Mouse (Mus musculus): Measurements from ENCODE around the gene Nsd2.

GRCm38 (mm10) chr5:33937230-33937629, 116.7 kb downstream of the Nsd2 start:
- no peak for TF ChIP-seq CTCF (IDR thresholded peaks at IDR 0.05; ENCODE audit: low read depth)
- TF ChIP-seq EP300 (IDR thresholded peaks at IDR 0.05; ENCODE audit: low read depth) = no peak

Data from liver, postnatal 0 days (tissue).